Mouse (Mus musculus): ENCODE results near the gene Cwc15.
A peak's percentile ranks its signal among the peaks of the same experiment; 100 is the strongest.
"Not testable (repeated sequence)": the region's sequence is repeated elsewhere in the genome, so short reads cannot be mapped to it uniquely, and the experiment has no call there.

The Cwc15 gene

GRCm38 (mm10) chr9:14500023-14500915 lies at the start of gene Cwc15, which contains the start of gene Kdm4d:
Gene Cwc15, plus strand, starts transcription at chr9:14500617.
Gene Kdm4d, minus strand, starts transcription at chr9:14500482.
- peak; percentile 92 to 97 for DNase-seq

GRCm38 (mm10) chr9:14451120-14451519 lies 49.3 kb upstream of the Cwc15 start:
- DNase-seq = peak; percentile 33 to 38

- no peak for DNase-seq
These were observed 44.1 kb upstream of the Cwc15 start for GRCm38 (mm10) chr9:14456320-14456719.

GRCm38 (mm10) chr9:14462536-14462935 lies 37.9 kb upstream of the Cwc15 start:
- not testable (repeated sequence) for DNase-seq

- DNase-seq = not testable (repeated sequence)
These were observed 36.7 kb upstream of the Cwc15 start for GRCm38 (mm10) chr9:14463668-14464067.

GRCm38 (mm10) chr9:14498896-14499705 lies 1.3 kb upstream of the Cwc15 start:
- no peak for DNase-seq

GRCm38 (mm10) chr9:14500916-14501424 lies 553 bp downstream of the Cwc15 start:
- DNase-seq = no peak

- DNase-seq = peak; percentile 53 to 56
These were observed 12.4 kb downstream of the Cwc15 start for GRCm38 (mm10) chr9:14512633-14513445.

GRCm38 (mm10) chr9:14517296-14517695 lies 16.9 kb downstream of the Cwc15 start:
- no peak for DNase-seq

- DNase-seq = no peak
These were observed 17.7 kb downstream of the Cwc15 start for GRCm38 (mm10) chr9:14518105-14518504.

- no peak for DNase-seq
These were observed 20.7 kb downstream of the Cwc15 start for GRCm38 (mm10) chr9:14520971-14521670.

- DNase-seq = no peak
These were observed 21.3 kb downstream of the Cwc15 start for GRCm38 (mm10) chr9:14521695-14522094.

- peak; percentile 75 for DNase-seq
These were observed 23.1 kb downstream of the Cwc15 start for GRCm38 (mm10) chr9:14523408-14524043.

GRCm38 (mm10) chr9:14530004-14530403 lies 29.6 kb downstream of the Cwc15 start:
- no peak for DNase-seq

GRCm38 (mm10) chr9:14532283-14532682 lies 31.9 kb downstream of the Cwc15 start:
- no peak for DNase-seq

- DNase-seq = no peak
These were observed 33.2 kb downstream of the Cwc15 start for GRCm38 (mm10) chr9:14533659-14534058.

- DNase-seq = no peak
These were observed 34.5 kb downstream of the Cwc15 start for GRCm38 (mm10) chr9:14534833-14535456.

GRCm38 (mm10) chr9:14544034-14544757 lies 43.8 kb downstream of the Cwc15 start:
- no peak for DNase-seq

- DNase-seq = no peak
These were observed 47.4 kb downstream of the Cwc15 start for GRCm38 (mm10) chr9:14547584-14548365.

All from cerebellum, adult 18-20 months (tissue).